ENCODE assay signal across 9 mouse cellular contexts in the genomic region with DNA sequence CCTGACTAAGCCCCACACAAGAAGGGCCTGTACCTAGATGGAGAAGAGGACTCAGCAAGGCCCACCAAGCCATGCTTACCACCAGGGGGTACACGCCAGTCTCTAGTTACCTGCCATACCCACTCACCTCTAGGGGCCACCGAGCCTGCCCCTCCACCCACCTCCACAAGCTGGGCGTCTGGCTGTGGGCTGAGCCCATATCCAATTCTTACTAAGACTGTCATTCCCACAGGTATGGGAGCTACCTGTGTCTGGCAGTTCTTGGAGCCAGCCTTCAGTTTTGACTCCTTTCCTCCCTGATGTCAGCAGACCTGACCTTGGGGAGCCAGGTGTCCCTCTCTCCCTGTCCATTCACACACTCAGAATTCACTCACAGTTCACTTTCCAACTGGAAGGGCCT. TPM values are rescaled to one million over a fixed set of nuclear protein-coding genes. Genes with fewer than 3 reads are reported as not detected.
A peak's percentile ranks its signal among the peaks of the same experiment; 100 is the strongest.
DNase-seq lines count a peak whose midpoint lies in the region; ATAC-seq lines count a peak whose summit lies in the region.
"Had no signal": no experiment of that assay in that cellular context is flagged by ENCODE, and none has a peak within 500 bp of the region (broad histone marks: within the 10 kb centered on the region; RNA-seq: fewer than 3 reads in every experiment).

No protein-coding gene starts in this region.

- no peak overlapping the region for H3K27ac ChIP-seq in embryonic facial prominence, embryonic 10.5 days (replicated peaks)
- no peak overlapping the region for H3K27ac ChIP-seq in hindbrain, embryonic 15.5 days (replicated peaks)
- no peak overlapping the region for H3K27ac ChIP-seq in midbrain, embryonic 13.5 days

- WGBS in embryonic facial prominence, embryonic 10.5 days: 87% methylated on average over 3 of the region's 3 CpGs
- 90% methylated on average over 3 of the region's 3 CpGs for WGBS in hindbrain, embryonic 15.5 days
- WGBS in midbrain, embryonic 13.5 days: 89% methylated on average over 3 of the region's 3 CpGs

- ATAC-seq in hindbrain, embryonic 15.5 days (ENCODE audit: low FRiP score, low read depth): no peak
- ATAC-seq in midbrain, embryonic 13.5 days: no peak
- no peak for ATAC-seq in activated CD4-positive, CD25-positive, alpha-beta regulatory T cell, adult 4 months

- H3K36me3 ChIP-seq in embryonic facial prominence, embryonic 10.5 days (replicated peaks): peaks cover 22% of the 10 kb centered on the region
- H3K36me3 ChIP-seq in hindbrain, embryonic 15.5 days: no peaks in the 10 kb centered on the region
- H3K36me3 ChIP-seq in midbrain, embryonic 13.5 days: no peaks in the 10 kb centered on the region; the same call in 1 of the 2 replicates

- peak overlapping the region; percentile 69 for H3K4me3 ChIP-seq in embryonic facial prominence, embryonic 10.5 days
- H3K4me3 ChIP-seq in hindbrain, embryonic 15.5 days: no peak overlapping the region; the same call in 1 of the 2 replicates
- H3K4me3 ChIP-seq in midbrain, embryonic 13.5 days (replicated peaks): peak overlapping the region; percentile 49; the same call in 1 of the 2 replicates

- H3K9ac ChIP-seq in hindbrain, embryonic 15.5 days: no peak overlapping the region
- H3K9ac ChIP-seq in midbrain, embryonic 13.5 days (replicated peaks): no peak overlapping the region

- peaks cover 51% of the 10 kb centered on the region for H3K4me1 ChIP-seq in embryonic facial prominence, embryonic 10.5 days
- peaks cover 22% of the 10 kb centered on the region for H3K4me1 ChIP-seq in hindbrain, embryonic 15.5 days (replicated peaks)
- peaks cover 32% of the 10 kb centered on the region for H3K4me1 ChIP-seq in midbrain, embryonic 13.5 days (replicated peaks)

- peak overlapping the region; percentile 84 for H3K4me2 ChIP-seq in hindbrain, embryonic 15.5 days
- H3K4me2 ChIP-seq in midbrain, embryonic 13.5 days (replicated peaks): peak overlapping the region; percentile 56

- intact Hi-C loops in gastrocnemius, postnatal 14 days (cut with DNase I; ENCODE audit: low total_unique reads): loop anchor here (5.0 to 10.0 kb wide), 3 partner anchors 60 to 250 kb away; no protein-coding TSS in a partner anchor

- DNase-seq in heart, adult 11 months: peak; percentile 93
- no peak for DNase-seq in heart, postnatal 4 days
- DNase-seq in embryonic facial prominence, embryonic 10.5 days (ENCODE audit: low spot score): no peak
- no peak for DNase-seq in frontal cortex, postnatal 36 days (ENCODE audit: low spot score in 2 of 2)
- DNase-seq in gastrocnemius, postnatal 14 days: no peak
- DNase-seq: right cerebral cortex, adult 18-20 months had no signal

- no peaks in the 10 kb centered on the region for H3K9me3 ChIP-seq in embryonic facial prominence, embryonic 10.5 days
- H3K9me3 ChIP-seq in hindbrain, embryonic 15.5 days: no peaks in the 10 kb centered on the region
- no peaks in the 10 kb centered on the region for H3K9me3 ChIP-seq in midbrain, embryonic 13.5 days

- no peaks in the 10 kb centered on the region for H3K27me3 ChIP-seq in embryonic facial prominence, embryonic 10.5 days (replicated peaks; ENCODE audit: low read depth, poor library complexity, severe bottlenecking)
- no peaks in the 10 kb centered on the region for H3K27me3 ChIP-seq in hindbrain, embryonic 15.5 days
- H3K27me3 ChIP-seq in midbrain, embryonic 13.5 days: peaks cover 4% of the 10 kb centered on the region; the same call in 1 of the 2 replicates

RNA-seq across cellular contexts. Expression of a gene that starts 2.7 kb away (rescaled TPM):
- 100 to 1,000 TPM; 188 to 190 TPM for total RNA-seq in heart, postnatal 4 days (2021)
- 40.5 and 42.6 TPM in 2 replicates for polyA plus RNA-seq in embryonic facial prominence, embryonic 10.5 days (2016; fragmentation: Nextera tagmentation; extraction: Ambion mirVana)
- 18.5 and 19.5 TPM in 2 replicates for polyA plus RNA-seq in hindbrain, embryonic 15.5 days (2015; fragmentation: Nextera tagmentation; extraction: Ambion mirVana)
- polyA plus RNA-seq in midbrain, embryonic 13.5 days (2015; fragmentation: Nextera tagmentation; extraction: Ambion mirVana): 15.5 and 18.2 TPM in 2 replicates
- total RNA-seq in gastrocnemius, postnatal 14 days (2021): 100 to 1,000 TPM in 1 of 2 experiments, 10 to 100 TPM in 1; 96.8 to 123 TPM
- 1 to 10 TPM; 1.7 to 3.4 TPM for polyA plus RNA-seq in activated CD4-positive, CD25-positive, alpha-beta regulatory T cell, adult 4 months (2017; shearing (Covaris generic))

RNA-seq across cellular contexts. Expression of a gene that starts 23.2 kb away (rescaled TPM):
- 10 to 100 TPM; 55.7 to 59.2 TPM for total RNA-seq in heart, postnatal 4 days (2021)
- 39.3 and 50.2 TPM in 2 replicates for polyA plus RNA-seq in embryonic facial prominence, embryonic 10.5 days (2016; fragmentation: Nextera tagmentation; extraction: Ambion mirVana)
- 136 and 139 TPM in 2 replicates for polyA plus RNA-seq in hindbrain, embryonic 15.5 days (2015; fragmentation: Nextera tagmentation; extraction: Ambion mirVana)
- 30.3 and 32.0 TPM in 2 replicates for polyA plus RNA-seq in midbrain, embryonic 13.5 days (2015; fragmentation: Nextera tagmentation; extraction: Ambion mirVana)
- 10 to 100 TPM; 27.5 to 38.5 TPM for total RNA-seq in gastrocnemius, postnatal 14 days (2021)
- polyA plus RNA-seq in activated CD4-positive, CD25-positive, alpha-beta regulatory T cell, adult 4 months (2017; shearing (Covaris generic)): 1 to 10 TPM; 5.2 to 8.0 TPM

RNA-seq across cellular contexts. Expression of a gene that starts 33.1 kb away (rescaled TPM):
- total RNA-seq in heart, postnatal 4 days (2021): 10 to 100 TPM; 17.2 to 21.1 TPM
- 0.13 and 0.25 TPM in 2 replicates for polyA plus RNA-seq in embryonic facial prominence, embryonic 10.5 days (2016; fragmentation: Nextera tagmentation; extraction: Ambion mirVana)
- polyA plus RNA-seq in hindbrain, embryonic 15.5 days (2015; fragmentation: Nextera tagmentation; extraction: Ambion mirVana): 9.3 and 9.8 TPM in 2 replicates
- polyA plus RNA-seq in midbrain, embryonic 13.5 days (2015; fragmentation: Nextera tagmentation; extraction: Ambion mirVana): 1.4 and 1.7 TPM in 2 replicates
- 1 to 10 TPM; 1.9 to 2.9 TPM for total RNA-seq in gastrocnemius, postnatal 14 days (2021)
- polyA plus RNA-seq in activated CD4-positive, CD25-positive, alpha-beta regulatory T cell, adult 4 months (2017; shearing (Covaris generic)): not detected

RNA-seq across cellular contexts. Expression of a gene that starts 49.6 kb away (rescaled TPM):
- under 1 TPM; 0.11 to 0.24 TPM for total RNA-seq in heart, postnatal 4 days (2021)
- 1.6 and 2.0 TPM in 2 replicates for polyA plus RNA-seq in embryonic facial prominence, embryonic 10.5 days (2016; fragmentation: Nextera tagmentation; extraction: Ambion mirVana)
- 1.6 and 2.0 TPM in 2 replicates for polyA plus RNA-seq in hindbrain, embryonic 15.5 days (2015; fragmentation: Nextera tagmentation; extraction: Ambion mirVana)
- polyA plus RNA-seq in midbrain, embryonic 13.5 days (2015; fragmentation: Nextera tagmentation; extraction: Ambion mirVana): 0.52 and 0.67 TPM in 2 replicates
- under 1 TPM in 1 of 2 experiments, not detected in 1; 0.09 TPM for total RNA-seq in gastrocnemius, postnatal 14 days (2021)
- polyA plus RNA-seq in activated CD4-positive, CD25-positive, alpha-beta regulatory T cell, adult 4 months (2017; shearing (Covaris generic)): under 1 TPM; 0.22 to 0.42 TPM
